Mouse (Mus musculus) forebrain, embryonic 11.5 days (tissue): ENCODE data around the gene Evi5l. TPM values are rescaled to one million over a fixed set of nuclear protein-coding genes. Genes with fewer than 3 reads are reported as not detected.

Experiments used
- ATAC-seq: fragments of 200-750 bp; cut with Nextera tagmentation; replicated peaks from 2 replicates; pipeline ENCODE4 v1.8.0; 2017; ENCODE audit warnings: moderate TSS enrichment; ENCODE audit not compliant: low FRiP score
- DNase-seq: peaks from one replicate; pipeline ENCODE4 v3.0.0-alpha.2; 2017; ENCODE audit warnings: low spot score
- H3K27ac ChIP-seq: fragments of 300-500 bp; sonication (generic); 2 replicates; pipeline ENCODE4 v1.5.1; 2014; ENCODE audit warnings: low read depth, low read length
- H3K27me3 ChIP-seq: fragments of 300-500 bp; sonication (generic); 2 replicates; pipeline ENCODE4 v1.6.1; 2014; ENCODE audit warnings: mild to moderate bottlenecking, low read length, mixed read lengths; ENCODE audit not compliant: control insufficient read depth, insufficient read depth
- H3K36me3 ChIP-seq: fragments of 300-500 bp; sonication (generic); 2 replicates; pipeline ENCODE4 v1.6.1; 2014; ENCODE audit warnings: mild to moderate bottlenecking, low read length, moderate library complexity, mixed read lengths; ENCODE audit not compliant: control insufficient read depth, insufficient read depth
- H3K4me1 ChIP-seq: fragments of 300-500 bp; sonication (generic); replicated peaks from 2 replicates; pipeline ENCODE4 v1.6.1; 2014; ENCODE audit warnings: low read length, mixed read lengths; ENCODE audit not compliant: control insufficient read depth, insufficient read depth
- H3K4me2 ChIP-seq: fragments of 300-500 bp; sonication (generic); 2 replicates; pipeline ENCODE4 v1.6.1; 2014; ENCODE audit warnings: low read depth, mild to moderate bottlenecking, low read length, moderate library complexity, mixed read lengths; ENCODE audit not compliant: severe bottlenecking
- H3K4me3 ChIP-seq: fragments of 300-500 bp; sonication (generic); 2 replicates; pipeline ENCODE4 v1.5.1; 2014; ENCODE audit warnings: low read depth, low read length
- H3K9ac ChIP-seq: fragments of 300-500 bp; sonication (generic); 2 replicates; pipeline ENCODE4 v1.6.1; 2014; ENCODE audit warnings: low read length
- H3K9me3 ChIP-seq: fragments of 300-500 bp; sonication (generic); 2 replicates; pipeline ENCODE4 v1.6.1; 2016; ENCODE audit warnings: low read length, mixed read lengths; ENCODE audit not compliant: control insufficient read depth
- WGBS: fragments of 180-500 bp; shearing (Covaris S2); extraction: QIAGEN DNeasy Blood & Tissue Kit; methylation state at CpG from one replicate; pipeline ENCODE4 v1.1.7; 2014; 5-methylcytosine and 5-hydroxymethylcytosine counted together
- polyA plus RNA-seq: library from polyadenylated mRNA; unstranded; fragments of >200 nt; fragmentation: Nextera tagmentation; extraction: Ambion mirVana; gene quantifications from 2 replicates; pipeline ENCODE4 v1.2.1, GENCODE M21; 2014

Evi5l gene
- polyA plus RNA-seq, 1 experiment from 2014 or later = 32.6 TPM

DNA sequence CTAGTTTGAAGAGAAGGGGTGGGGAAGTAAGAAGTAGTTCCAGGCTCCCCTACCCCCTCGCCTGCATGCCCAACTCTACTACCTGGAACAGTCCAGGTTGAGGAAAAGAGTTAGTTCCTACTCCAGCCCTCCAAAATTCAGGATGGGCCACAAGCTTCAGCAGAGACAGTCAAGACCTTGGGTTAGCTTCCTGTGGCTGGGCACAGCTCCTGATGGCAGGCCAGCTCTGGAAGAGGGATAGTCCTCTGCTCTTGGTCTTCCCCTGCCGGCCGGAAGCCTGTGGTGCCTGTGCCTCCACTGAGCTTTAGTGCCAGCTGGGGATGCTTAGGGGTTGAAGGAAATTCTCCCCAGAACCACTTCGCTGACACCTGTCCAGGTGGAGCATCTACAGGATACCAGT, 60.0 kb downstream of the Evi5l start:
- DNase-seq (no peak), ATAC-seq (peak; percentile 21; the same call in 1 of the 2 replicates)
- peaks cover 7% of the 10 kb centered on the region for H3K27me3 ChIP-seq
- WGBS = 29% methylated on average over 4 of the region's 4 CpGs
- no peak overlapping the region for H3K27ac ChIP-seq
- H3K4me2 ChIP-seq = peak overlapping the region; percentile 43; the same call in 1 of the 2 replicates
- H3K9me3 ChIP-seq = no peaks in the 10 kb centered on the region
- no peaks in the 10 kb centered on the region for H3K36me3 ChIP-seq
- peaks cover 2% of the 10 kb centered on the region; the same call in 1 of the 2 replicates for H3K4me1 ChIP-seq
- H3K9ac ChIP-seq = no peak overlapping the region
- H3K4me3 ChIP-seq = peak overlapping the region; percentile 12; the same call in 1 of the 2 replicates

DNA sequence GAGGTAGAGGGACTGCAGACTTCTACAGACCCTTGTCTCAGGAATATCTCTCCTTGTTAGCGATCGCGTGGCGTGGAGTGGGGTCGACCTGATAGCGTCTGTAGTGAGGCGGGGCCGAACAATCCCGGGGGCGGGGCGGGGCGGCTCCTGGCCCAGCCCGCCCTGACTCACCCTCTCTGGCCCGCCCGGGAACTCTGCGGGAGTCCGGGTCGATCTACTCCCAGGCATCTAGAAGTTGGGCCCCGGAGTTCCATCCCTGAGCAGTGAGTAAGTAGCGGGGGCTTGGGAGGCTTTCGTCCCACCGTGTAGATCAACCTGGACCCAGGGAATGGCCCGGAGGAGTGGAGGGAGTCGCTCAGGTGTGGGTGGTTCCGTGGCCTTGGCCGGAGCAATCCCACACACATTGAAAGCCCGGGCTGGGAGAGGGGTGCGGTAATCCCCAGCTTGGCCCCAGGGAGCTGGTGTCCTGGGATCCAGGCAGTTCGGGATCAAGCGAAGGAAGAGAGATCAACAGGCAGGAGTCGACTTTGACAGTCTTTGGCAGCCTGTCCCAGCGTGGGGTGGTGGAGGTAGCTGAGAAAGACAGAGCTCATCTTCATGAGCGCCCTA, 60.5 kb downstream of the Evi5l start, which contains the start of gene Lrrc8e:
Gene Lrrc8e, plus strand, starts transcription at position 89 of the 609 bp plus-strand sequence.
- peak within 1 kb of the TSS; percentile 21; the same call in 1 of the 2 replicates for H3K9ac ChIP-seq
- H3K4me3 ChIP-seq = peak within 1 kb of the TSS; percentile 12
- peak; percentile 63 for ATAC-seq
- H3K9me3 ChIP-seq = no peaks in the 10 kb centered on the region
- DNase-seq = no peak
- H3K4me2 ChIP-seq = peak within 1 kb of the TSS; percentile 43
- 4% methylated on average over 33 of the region's 33 CpGs for WGBS
- H3K4me1 ChIP-seq = peaks cover 2% of the 10 kb centered on the region; the same call in 1 of the 2 replicates
- H3K27me3 ChIP-seq = peaks cover 7% of the 10 kb centered on the region
- H3K36me3 ChIP-seq = no peaks in the 10 kb centered on the region
- H3K27ac ChIP-seq = no peak within 1 kb of the TSS

DNA sequence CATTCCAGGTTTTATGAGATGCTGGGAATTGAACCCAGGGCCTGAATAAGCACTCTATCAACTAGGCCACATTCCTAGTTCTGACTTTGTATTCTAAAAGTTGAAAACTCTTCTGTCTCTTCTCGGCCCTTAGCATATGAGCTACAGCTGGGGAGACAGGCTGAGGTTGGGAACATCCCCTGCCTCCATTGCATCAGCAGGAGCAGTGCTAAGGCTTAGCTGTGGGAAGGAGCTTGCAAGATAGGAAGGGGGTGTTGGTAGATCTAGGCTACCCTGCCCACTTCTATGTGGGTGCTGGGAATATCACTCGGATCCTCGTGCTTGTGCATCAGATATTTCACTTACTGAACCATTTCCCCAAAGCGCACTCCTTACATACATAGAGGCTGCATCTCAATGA, 61.6 kb downstream of the Evi5l start:
- ATAC-seq (no peak), DNase-seq (no peak)
- Histone ChIP-seq H3K9me3 (no peaks in the 10 kb centered on the region), H3K4me2 (no peak overlapping the region), H3K4me3 (no peak overlapping the region), H3K4me1 (peaks cover 2% of the 10 kb centered on the region; the same call in 1 of the 2 replicates), H3K9ac (no peak overlapping the region), H3K27me3 (peaks cover 7% of the 10 kb centered on the region), H3K27ac (no peak overlapping the region), H3K36me3 (no peaks in the 10 kb centered on the region)
- 90% methylated on average over 4 of the region's 4 CpGs for WGBS

DNA sequence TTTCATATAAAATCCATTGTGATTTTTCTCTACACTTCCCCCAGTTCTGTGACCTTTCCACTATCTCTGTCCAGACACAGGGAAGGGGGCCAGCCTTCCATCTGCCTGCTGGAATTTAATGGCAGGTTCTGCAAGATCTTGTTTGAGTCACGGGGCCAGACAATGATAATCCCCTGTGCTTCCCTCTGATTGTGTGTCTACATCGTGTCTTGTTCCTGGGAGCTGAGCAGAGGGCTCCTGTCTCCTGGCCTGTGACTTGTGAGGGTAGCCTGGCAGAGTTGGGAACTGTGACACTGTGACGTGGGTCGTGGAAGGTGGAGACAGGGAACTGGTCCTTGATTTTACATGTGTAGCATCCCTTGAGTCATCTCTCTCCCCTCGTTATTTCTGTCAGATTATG, 63.4 kb downstream of the Evi5l start:
- H3K9me3 ChIP-seq = no peaks in the 10 kb centered on the region
- peaks cover 7% of the 10 kb centered on the region for H3K27me3 ChIP-seq
- no peak overlapping the region for H3K27ac ChIP-seq
- peaks cover 2% of the 10 kb centered on the region; the same call in 1 of the 2 replicates for H3K4me1 ChIP-seq
- DNase-seq = no peak
- no peaks in the 10 kb centered on the region for H3K36me3 ChIP-seq
- no peak overlapping the region for H3K9ac ChIP-seq
- H3K4me3 ChIP-seq = no peak overlapping the region
- no peak overlapping the region for H3K4me2 ChIP-seq
- WGBS = 74% methylated on average over 5 of the region's 5 CpGs
- ATAC-seq = no peak

DNA sequence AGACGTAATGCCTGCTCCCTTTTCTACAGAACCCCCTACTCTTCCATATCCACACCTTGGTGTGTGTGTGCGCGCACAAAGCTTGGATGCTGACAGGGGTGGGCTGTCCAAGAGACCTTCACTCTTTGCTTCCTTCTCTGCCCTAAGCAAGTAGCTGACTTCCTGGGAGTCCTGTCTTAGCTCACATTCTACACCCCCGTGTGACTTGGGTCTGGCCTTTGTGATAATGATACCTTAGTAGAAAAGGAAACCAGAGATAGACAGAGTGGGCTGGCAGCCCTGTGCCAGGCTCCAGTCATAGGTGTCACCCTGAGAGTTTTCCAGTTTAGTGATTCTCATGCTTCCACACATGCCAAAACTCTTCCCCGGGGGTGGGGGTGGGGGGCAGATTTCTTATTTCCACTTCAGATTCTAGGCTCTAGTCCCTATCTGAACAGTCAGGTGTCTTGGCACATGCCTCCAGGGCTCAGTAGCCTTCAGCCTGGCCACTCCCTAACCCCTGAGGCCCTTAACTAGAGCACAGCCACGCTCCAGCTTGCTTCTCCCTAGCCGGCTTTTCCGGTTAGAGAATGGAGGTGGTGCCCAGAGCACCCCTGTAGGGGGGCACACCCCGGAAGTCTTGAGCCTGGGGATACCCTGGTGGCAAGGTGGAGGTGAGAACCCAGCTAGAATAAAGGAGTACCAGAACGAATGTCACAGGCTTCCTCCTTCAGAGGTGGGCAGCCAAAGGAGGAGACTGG, 64.4 kb downstream of the Evi5l start:
- H3K9me3 ChIP-seq = no peaks in the 10 kb centered on the region
- 65% methylated on average over 10 of the region's 10 CpGs for WGBS
- peaks cover 7% of the 10 kb centered on the region for H3K27me3 ChIP-seq
- no peak for ATAC-seq
- H3K4me1 ChIP-seq = peaks cover 2% of the 10 kb centered on the region; the same call in 1 of the 2 replicates
- H3K27ac ChIP-seq = no peak overlapping the region
- DNase-seq = no peak
- H3K36me3 ChIP-seq = no peaks in the 10 kb centered on the region
- H3K9ac ChIP-seq = no peak overlapping the region
- no peak overlapping the region for H3K4me2 ChIP-seq
- H3K4me3 ChIP-seq = no peak overlapping the region

DNA sequence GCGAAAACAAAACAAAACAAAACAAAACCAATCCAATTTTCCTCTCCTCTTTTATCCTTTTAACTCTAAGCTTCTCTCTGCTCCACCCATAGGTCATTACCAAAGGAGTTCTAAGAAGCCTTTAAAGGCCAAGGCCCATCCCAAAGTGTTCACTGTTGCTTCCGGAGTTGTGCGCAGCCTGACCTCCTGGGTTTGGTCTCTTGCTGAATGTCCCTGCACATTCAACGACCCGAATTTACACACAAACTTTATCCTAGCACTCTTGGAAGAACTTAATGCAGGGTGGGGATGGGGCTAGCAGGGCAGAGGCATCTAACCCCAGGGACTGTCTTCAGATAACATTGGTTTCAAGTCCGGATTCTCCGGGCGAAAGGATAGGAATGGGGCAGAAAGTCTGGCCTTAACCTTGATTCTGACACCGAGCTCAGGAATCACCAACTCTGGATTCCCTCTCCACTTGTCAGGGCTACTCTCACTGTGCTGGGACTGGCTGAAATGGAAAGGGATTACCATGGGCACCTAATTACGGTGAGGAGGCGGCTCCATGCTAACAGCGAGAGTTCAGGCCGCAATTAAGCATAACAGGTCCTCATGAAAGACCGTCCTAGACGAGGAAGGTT, 71.6 kb downstream of the Evi5l start:
- Histone ChIP-seq H3K4me2 (peak overlapping the region; percentile 88), H3K9ac (peak overlapping the region; percentile 78), H3K27ac (peak overlapping the region; percentile 93), H3K9me3 (no peaks in the 10 kb centered on the region), H3K27me3 (no peaks in the 10 kb centered on the region), H3K36me3 (no peaks in the 10 kb centered on the region), H3K4me3 (peak overlapping the region; percentile 74), H3K4me1 (peaks cover 15% of the 10 kb centered on the region)
- peak; percentile 57 for ATAC-seq
- 18% methylated on average over 15 of the region's 15 CpGs for WGBS
- DNase-seq = no peak

DNA sequence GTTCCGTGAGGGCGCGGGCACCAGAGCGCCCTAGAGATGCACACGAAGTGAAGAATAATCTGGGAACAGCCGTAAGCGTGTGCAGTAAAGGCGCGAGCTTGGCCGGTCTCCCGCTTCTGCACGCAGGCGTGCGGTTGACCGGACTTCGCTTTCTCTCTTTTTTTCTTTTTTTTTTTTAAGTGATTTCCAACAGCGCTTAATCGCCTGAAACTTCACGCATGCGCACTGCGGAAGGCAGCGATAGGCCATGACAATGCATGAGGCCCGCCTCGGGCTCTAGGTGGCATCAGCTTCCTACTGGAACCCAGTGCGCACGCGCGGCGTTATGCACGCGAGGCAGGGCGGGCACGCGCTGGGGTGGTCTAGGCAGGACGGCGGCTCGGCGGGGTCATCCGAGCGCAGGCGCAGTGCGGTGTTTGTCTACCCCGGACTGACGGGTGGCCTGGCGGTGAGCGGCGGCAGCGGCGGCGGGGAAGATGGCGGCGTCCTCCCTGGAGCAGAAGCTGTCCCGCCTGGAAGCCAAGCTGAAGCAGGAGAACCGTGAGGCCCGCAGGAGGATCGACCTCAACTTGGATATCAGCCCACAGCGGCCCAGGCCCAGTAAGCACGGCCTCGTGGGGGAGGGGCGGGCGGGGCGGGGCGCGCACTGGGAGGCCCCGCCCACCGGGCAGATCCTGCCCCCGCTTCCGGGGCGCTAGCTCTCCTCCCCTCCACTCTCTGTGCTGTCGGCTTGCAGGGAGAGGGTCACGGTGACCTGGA, 72.2 kb downstream of the Evi5l start, which contains the start of the genes Map2k7 and Gm49320:
Gene Map2k7, plus strand, starts transcription at position 307 of the 759 bp plus-strand sequence.
Gene Gm49320, plus strand, starts transcription at position 432 of the 759 bp plus-strand sequence.
- WGBS = under 1% methylated on average over 67 of the region's 71 CpGs
- Histone ChIP-seq H3K9me3 (no peaks in the 10 kb centered on the region), H3K4me2 (peak within 1 kb of the TSS; percentile 88), H3K9ac (peak within 1 kb of the TSS; percentile 78), H3K36me3 (no peaks in the 10 kb centered on the region), H3K4me3 (peak within 1 kb of the TSS; percentile 74), H3K4me1 (peaks cover 15% of the 10 kb centered on the region), H3K27ac (peak within 1 kb of the TSS; percentile 93), H3K27me3 (no peaks in the 10 kb centered on the region)
- ATAC-seq = peak; percentile 95
- peak; percentile 100 for DNase-seq
